Mouse (Mus musculus): ENCODE measurements around the gene Mutyh. TPM values are rescaled to one million over a fixed set of nuclear protein-coding genes. Genes with fewer than 3 reads are reported as not detected.

The Mutyh gene
- polyA plus RNA-seq (2012; rRNA removed), result 2.8 and 3.1 TPM in 2 replicates

DNA sequence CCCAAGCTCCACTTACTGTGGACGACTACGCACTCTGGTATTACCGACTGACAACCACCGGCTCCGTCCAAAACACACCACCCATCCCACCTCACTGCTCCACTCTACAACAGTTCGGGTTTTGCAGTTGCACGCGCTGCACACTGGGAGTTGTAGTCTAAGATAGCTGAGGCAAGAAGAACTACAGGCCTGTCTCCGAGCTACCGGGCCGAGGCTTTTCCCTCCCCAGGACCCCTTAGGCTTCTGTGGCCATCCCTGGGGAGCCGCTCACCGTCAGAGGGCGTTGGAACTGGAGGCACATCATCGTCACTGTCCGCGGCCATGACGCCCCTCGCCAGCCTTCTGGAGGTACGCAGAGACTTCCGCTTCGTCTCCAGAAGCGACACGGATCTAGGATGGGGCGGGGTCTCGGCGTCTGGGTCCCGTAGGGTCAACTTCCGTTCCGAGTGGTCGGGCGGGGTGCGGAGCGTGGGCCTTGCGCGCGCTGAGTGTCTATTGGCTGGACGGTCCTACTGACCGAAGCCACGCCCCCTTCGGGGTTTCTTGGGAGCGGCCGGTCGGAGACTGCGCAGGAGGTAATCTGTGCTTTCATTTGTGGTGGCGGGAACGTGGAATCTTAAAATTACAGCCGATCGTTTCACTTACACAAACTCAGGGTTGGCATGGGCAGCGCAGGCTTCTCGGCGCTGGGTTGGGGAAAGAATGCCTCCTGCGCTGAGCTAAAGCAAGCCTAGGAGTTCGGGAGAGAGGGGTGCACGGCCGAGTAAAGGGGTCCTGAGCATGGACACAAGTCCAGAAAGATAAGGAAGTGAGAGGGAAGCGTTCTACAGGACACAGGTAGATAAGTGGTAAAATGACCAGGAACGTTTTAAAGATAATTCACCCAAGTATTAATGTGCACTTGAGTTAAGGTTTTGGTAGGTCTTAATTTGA lies at the start of gene Mutyh, which contains the start of gene Toe1:
Gene Mutyh (plus strand): TSS at position 527 of the 933 bp plus-strand sequence.
Gene Toe1 (minus strand): TSS at position 444 of the 933 bp plus-strand sequence.

DNA sequence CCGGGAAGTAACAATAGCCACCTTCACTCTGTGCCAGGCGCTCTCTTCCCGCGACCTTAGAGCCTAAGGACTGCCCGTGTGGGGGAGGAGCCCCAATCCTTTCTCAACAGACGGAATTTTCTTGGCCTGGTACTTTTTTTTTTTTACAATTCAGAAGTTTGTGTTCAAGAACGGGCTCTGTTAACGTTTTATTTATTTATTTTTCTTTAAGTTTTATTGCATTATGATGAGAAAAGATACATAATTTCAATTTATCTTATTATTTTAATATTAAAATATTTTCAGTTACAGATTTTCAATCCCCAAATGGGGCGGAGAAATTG lies 14.1 kb downstream of the Mutyh start, which contains the start of gene Hpdl:
Gene Hpdl (minus strand): TSS at position 14 of the 323 bp plus-strand sequence.

Other genes with a start within 250 kb of the Mutyh start
- gene Ccdc17, start 211.1 kb upstream of the Mutyh start, polyA plus RNA-seq (2012; rRNA removed), result 3.4 and 3.9 TPM in 2 replicates
- 20.1 TPM in 2 replicates for gene Nasp, start 179.8 kb upstream of the Mutyh start, polyA plus RNA-seq (2012; rRNA removed)
- 277 and 296 TPM in 2 replicates for gene Akr1a1, start 156.0 kb upstream of the Mutyh start, polyA plus RNA-seq (2012; rRNA removed)
- 463 and 613 TPM in 2 replicates for gene Prdx1, start 122.2 kb upstream of the Mutyh start, polyA plus RNA-seq (2012; rRNA removed)
- 7.0 and 7.4 TPM in 2 replicates for gene Mmachc, start 99.3 kb upstream of the Mutyh start, polyA plus RNA-seq (2012; rRNA removed)
- 17.1 and 20.6 TPM in 2 replicates for gene Ccdc163, start 99.2 kb upstream of the Mutyh start, polyA plus RNA-seq (2012; rRNA removed)
- gene Tesk2, start 86.8 kb upstream of the Mutyh start, polyA plus RNA-seq (2012; rRNA removed), result 4.7 and 4.9 TPM in 2 replicates
- 9.7 and 11.0 TPM in 2 replicates for gene Toe1, start 83 bp upstream of the Mutyh start, polyA plus RNA-seq (2012; rRNA removed)
- 0.06 and 0.07 TPM in 2 replicates for gene Hpdl, start 14.0 kb downstream of the Mutyh start, polyA plus RNA-seq (2012; rRNA removed)
- gene Zswim5, start 69.7 kb downstream of the Mutyh start, polyA plus RNA-seq (2012; rRNA removed), result 0.05 and 0.07 TPM in 2 replicates
- gene Urod, start 186.7 kb downstream of the Mutyh start, polyA plus RNA-seq (2012; rRNA removed), result 200 and 202 TPM in 2 replicates
- gene Hectd3, start 187.6 kb downstream of the Mutyh start, polyA plus RNA-seq (2012; rRNA removed), result 8.1 and 8.6 TPM in 2 replicates
- 10.5 and 10.8 TPM in 2 replicates for gene Eif2b3, start 211.7 kb downstream of the Mutyh start, polyA plus RNA-seq (2012; rRNA removed)

Data from liver, embryonic 18 days (tissue).